Mouse (Mus musculus) midbrain, embryonic 15.5 days (tissue): ENCODE results near the gene Ppp1r15a. TPM values are rescaled to one million over a fixed set of nuclear protein-coding genes. Genes with fewer than 3 reads are reported as not detected.

Experiments
- polyA plus RNA-seq: library from polyadenylated mRNA; unstranded; fragments of >200 nt; fragmentation: Nextera tagmentation; extraction: Ambion mirVana; gene quantifications from 2 replicates; pipeline ENCODE4 v1.2.1, GENCODE M21; 2015

Ppp1r15a gene
- polyA plus RNA-seq, 1 experiment from 2014 or later = 11.7 TPM

Other genes with a start within 250 kb of the Ppp1r15a start
- gene Slc6a21, start 248.8 kb downstream of the Ppp1r15a start, polyA plus RNA-seq = not detected in 2 replicates
- gene Trpm4, start 192.5 kb downstream of the Ppp1r15a start, polyA plus RNA-seq = 10.7 and 12.7 TPM in 2 replicates
- gene Hrc, start 191.0 kb downstream of the Ppp1r15a start, polyA plus RNA-seq = 0.23 and 0.26 TPM in 2 replicates
- 29.9 and 31.3 TPM in 2 replicates for gene Ppfia3, start 159.2 kb downstream of the Ppp1r15a start, polyA plus RNA-seq
- 24.4 TPM in 2 replicates for gene Lin7b, start 155.7 kb downstream of the Ppp1r15a start, polyA plus RNA-seq
- gene Snrnp70, start 130.5 kb downstream of the Ppp1r15a start, polyA plus RNA-seq = 202 and 214 TPM in 2 replicates
- not detected in 2 replicates for gene Kcna7, start 120.6 kb downstream of the Ppp1r15a start, polyA plus RNA-seq
- gene Ntf5, start 112.6 kb downstream of the Ppp1r15a start, polyA plus RNA-seq = 0.10 TPM in 1 of 2 replicates, not detected in the other
- gene Lhb, start 105.4 kb downstream of the Ppp1r15a start, polyA plus RNA-seq = 0.45 and 0.63 TPM in 2 replicates
- gene Gys1, start 91.4 kb downstream of the Ppp1r15a start, polyA plus RNA-seq = 21.0 and 22.7 TPM in 2 replicates
- gene Ruvbl2, start 88.2 kb downstream of the Ppp1r15a start, polyA plus RNA-seq = 107 and 117 TPM in 2 replicates
- gene Ftl1, start 66.4 kb downstream of the Ppp1r15a start, polyA plus RNA-seq = 6,021 and 6,209 TPM in 2 replicates
- gene Bax, start 59.4 kb downstream of the Ppp1r15a start, polyA plus RNA-seq = 257 and 261 TPM in 2 replicates
- 0.08 and 0.23 TPM in 2 replicates for gene Tulp2, start 44.4 kb downstream of the Ppp1r15a start, polyA plus RNA-seq
- gene Gm45808, start 39.5 kb downstream of the Ppp1r15a start, polyA plus RNA-seq = not detected in 2 replicates
- 4.0 and 4.1 TPM in 2 replicates for gene Dhdh, start 37.5 kb downstream of the Ppp1r15a start, polyA plus RNA-seq
- 118 and 121 TPM in 2 replicates for gene Nucb1, start 15.9 kb downstream of the Ppp1r15a start, polyA plus RNA-seq
- gene Plekha4, start 62 bp upstream of the Ppp1r15a start, polyA plus RNA-seq = 1.3 TPM in 2 replicates
- gene Hsd17b14, start 28.6 kb upstream of the Ppp1r15a start, polyA plus RNA-seq = 0.37 TPM in 1 of 2 replicates, not detected in the other
- gene Bcat2, start 43.9 kb upstream of the Ppp1r15a start, polyA plus RNA-seq = 23.8 and 27.1 TPM in 2 replicates
- not detected in 2 replicates for gene Fgf21, start 89.2 kb upstream of the Ppp1r15a start, polyA plus RNA-seq
- gene Fut1, start 91.0 kb upstream of the Ppp1r15a start, polyA plus RNA-seq = not detected in 2 replicates
- not detected in 2 replicates for gene Izumo1, start 95.5 kb upstream of the Ppp1r15a start, polyA plus RNA-seq
- 21.8 and 23.1 TPM in 2 replicates for gene Rasip1, start 101.2 kb upstream of the Ppp1r15a start, polyA plus RNA-seq
- 3.6 and 3.8 TPM in 2 replicates for gene Mamstr, start 113.7 kb upstream of the Ppp1r15a start, polyA plus RNA-seq
- 0.05 and 0.18 TPM in 2 replicates for gene Fut2, start 140.1 kb upstream of the Ppp1r15a start, polyA plus RNA-seq
- gene Ntn5, start 157.8 kb upstream of the Ppp1r15a start, polyA plus RNA-seq = 0.88 and 1.3 TPM in 2 replicates
- 0.34 and 0.36 TPM in 2 replicates for gene Sec1, start 168.1 kb upstream of the Ppp1r15a start, polyA plus RNA-seq
- 70.7 and 73.8 TPM in 2 replicates for gene Car11, start 173.6 kb upstream of the Ppp1r15a start, polyA plus RNA-seq
- 3.3 and 3.8 TPM in 2 replicates for gene Dbp, start 178.8 kb upstream of the Ppp1r15a start, polyA plus RNA-seq
- 537 and 538 TPM in 2 replicates for gene Rpl18, start 189.2 kb upstream of the Ppp1r15a start, polyA plus RNA-seq
- 24.5 and 26.4 TPM in 2 replicates for gene Sphk2, start 191.7 kb upstream of the Ppp1r15a start, polyA plus RNA-seq
- gene Fam83e, start 194.9 kb upstream of the Ppp1r15a start, polyA plus RNA-seq = 0.54 and 0.74 TPM in 2 replicates
- not detected in 2 replicates for gene Spaca4, start 199.5 kb upstream of the Ppp1r15a start, polyA plus RNA-seq